Mouse (Mus musculus) heart, embryonic 14.5 days (tissue): ENCODE measurements at regions not wholly inside any gene's neighbourhood (a gene's known extent, or its start where the extent isn't known, plus 50 kb on each side); places are given as distances from the start of the nearest gene placed in this dataset.

Source experiments
- ATAC-seq: fragments of 200-750 bp; cut with Nextera tagmentation; 2 replicates; pipeline ENCODE4 v1.8.0; 2017; ENCODE audit warnings: low read depth, moderate TSS enrichment; ENCODE audit not compliant: insufficient number of reproducible peaks, insufficient read depth, low FRiP score
- H3K27ac ChIP-seq, 2 experiments: fragments of 200-500 bp in 1 of 2; fragments of 300-500 bp in 1 of 2; sonication (generic) in 1 of 2; replicated peaks in 1 of 2; 2 replicates each; pipeline ENCODE4 v1.5.1; 2012 to 2014; ENCODE audit warnings: low read depth in 2 of 2, low read length in 2 of 2, control low read depth in 1 of 2, mild to moderate bottlenecking in 1 of 2, mixed read lengths in 1 of 2; ENCODE audit not compliant: control insufficient read depth in 1 of 2, insufficient read depth in 1 of 2
- H3K27me3 ChIP-seq: fragments of 300-500 bp; sonication (generic); 2 replicates; pipeline ENCODE4 v1.6.1; 2014; ENCODE audit warnings: mild to moderate bottlenecking, low read length, control low read depth; ENCODE audit not compliant: control insufficient read depth, insufficient read depth
- H3K36me3 ChIP-seq: fragments of 300-500 bp; sonication (generic); 2 replicates; pipeline ENCODE4 v1.6.1; 2014; ENCODE audit warnings: mild to moderate bottlenecking, control low read depth, low read length, mixed read lengths; ENCODE audit not compliant: control insufficient read depth, insufficient read depth
- H3K4me1 ChIP-seq, 2 experiments: fragments of 200-500 bp in 1 of 2; fragments of 300-500 bp in 1 of 2; sonication (generic) in 1 of 2; 2 replicates each; pipeline ENCODE4 v1.6.1; 2012 to 2014; ENCODE audit warnings: low read length in 2 of 2, control low read depth in 1 of 2, mixed read lengths in 1 of 2; ENCODE audit not compliant: control insufficient read depth in 2 of 2, insufficient read depth in 2 of 2
- H3K4me2 ChIP-seq: fragments of 300-500 bp; sonication (generic); 2 replicates; pipeline ENCODE4 v1.6.1; 2014; ENCODE audit warnings: mild to moderate bottlenecking, low read length
- H3K4me3 ChIP-seq, 2 experiments: fragments of 200-500 bp in 1 of 2; fragments of 300-500 bp in 1 of 2; sonication (generic) in 1 of 2; 2 replicates each; pipeline ENCODE4 v1.5.1; 2012 to 2014; ENCODE audit warnings: low read length in 2 of 2, mild to moderate bottlenecking in 2 of 2, control low read depth in 1 of 2, low read depth in 1 of 2, moderate library complexity in 1 of 2; ENCODE audit not compliant: control insufficient read depth in 1 of 2, insufficient read depth in 1 of 2
- H3K9ac ChIP-seq: fragments of 300-500 bp; sonication (generic); 2 replicates; pipeline ENCODE4 v1.6.1; 2014; ENCODE audit warnings: mild to moderate bottlenecking, low read length
- H3K9me3 ChIP-seq: fragments of 300-500 bp; sonication (generic); 2 replicates; pipeline ENCODE4 v1.6.1; 2016; ENCODE audit warnings: low read length, control low read depth; ENCODE audit not compliant: control insufficient read depth
- WGBS: fragments of 180-500 bp; shearing (Covaris S2); extraction: QIAGEN DNeasy Blood & Tissue Kit; methylation state at CpG from one replicate; pipeline ENCODE4 v1.1.7; 2014; 5-methylcytosine and 5-hydroxymethylcytosine counted together

GRCm38 (mm10) chr2:28329130-28329529 lies 117.5 kb upstream of the Ppp1r26 start:
- H3K4me2 ChIP-seq: no peak overlapping the region
- no peak overlapping the region for H3K27ac ChIP-seq
- no peak for ATAC-seq
- H3K27me3 ChIP-seq: no peaks in the 10 kb centered on the region
- H3K4me1 ChIP-seq: no peaks in the 10 kb centered on the region
- no peaks in the 10 kb centered on the region for H3K36me3 ChIP-seq
- no peaks in the 10 kb centered on the region for H3K9me3 ChIP-seq
- H3K9ac ChIP-seq: no peak overlapping the region
- H3K4me3 ChIP-seq: no peak overlapping the region
- 88% methylated on average over 5 of the region's 5 CpGs for WGBS

- no peaks in the 10 kb centered on the region for H3K4me1 ChIP-seq
These were observed 111.3 kb upstream of the Ppp1r26 start for GRCm38 (mm10) chr2:28335141-28335789.

DNA sequence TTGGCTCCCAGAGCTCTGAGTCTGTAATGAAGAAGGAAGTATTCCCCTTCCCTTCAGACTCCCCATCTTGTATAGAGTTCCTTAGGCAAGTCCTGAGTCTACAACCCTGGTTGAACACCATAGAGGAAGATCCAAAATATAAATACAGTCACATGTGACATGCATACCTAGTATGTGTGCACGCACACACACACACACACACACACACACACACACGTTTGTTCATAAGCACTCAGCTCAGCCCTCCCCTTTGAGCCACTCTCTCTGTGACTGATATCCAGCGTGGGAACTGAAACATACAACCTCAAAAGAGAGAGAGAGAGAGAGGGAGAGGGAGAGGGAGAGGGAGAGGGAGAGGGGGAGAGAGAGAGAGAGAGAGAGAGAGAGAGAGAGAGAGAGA lies 110.8 kb upstream of the Ppp1r26 start:
- Histone ChIP-seq H3K9ac (no peak overlapping the region), H3K9me3 (no peaks in the 10 kb centered on the region), H3K4me1 (no peaks in the 10 kb centered on the region), H3K27me3 (no peaks in the 10 kb centered on the region), H3K4me2 (no peak overlapping the region), H3K27ac (no peak overlapping the region), H3K36me3 (no peaks in the 10 kb centered on the region), H3K4me3 (no peak overlapping the region)
- no peak for ATAC-seq
- 55% methylated on average over 3 of the region's 3 CpGs for WGBS

More at GRCm38 (mm10) chr2:28335141-28335789, 111.3 kb upstream of the Ppp1r26 start:
- no peak overlapping the region for H3K9ac ChIP-seq
- H3K9me3 ChIP-seq: no peaks in the 10 kb centered on the region
- no peak overlapping the region for H3K4me3 ChIP-seq
- WGBS: 53% methylated on average over 9 of the region's 9 CpGs
- no peaks in the 10 kb centered on the region for H3K27me3 ChIP-seq
- no peak for ATAC-seq
- no peak overlapping the region for H3K27ac ChIP-seq
- H3K36me3 ChIP-seq: no peaks in the 10 kb centered on the region
- H3K4me2 ChIP-seq: no peak overlapping the region

GRCm38 (mm10) chr2:28336349-28337309 lies 110.0 kb upstream of the Ppp1r26 start:
- Histone ChIP-seq H3K36me3 (no peaks in the 10 kb centered on the region), H3K9me3 (no peaks in the 10 kb centered on the region), H3K4me1 (no peaks in the 10 kb centered on the region; a peak in 1 of 4 replicates), H3K27ac (no peak overlapping the region), H3K4me3 (no peak overlapping the region), H3K4me2 (no peak overlapping the region), H3K9ac (no peak overlapping the region), H3K27me3 (no peaks in the 10 kb centered on the region)
- ATAC-seq: no peak
- WGBS: 76% methylated on average over 17 of the region's 17 CpGs

DNA sequence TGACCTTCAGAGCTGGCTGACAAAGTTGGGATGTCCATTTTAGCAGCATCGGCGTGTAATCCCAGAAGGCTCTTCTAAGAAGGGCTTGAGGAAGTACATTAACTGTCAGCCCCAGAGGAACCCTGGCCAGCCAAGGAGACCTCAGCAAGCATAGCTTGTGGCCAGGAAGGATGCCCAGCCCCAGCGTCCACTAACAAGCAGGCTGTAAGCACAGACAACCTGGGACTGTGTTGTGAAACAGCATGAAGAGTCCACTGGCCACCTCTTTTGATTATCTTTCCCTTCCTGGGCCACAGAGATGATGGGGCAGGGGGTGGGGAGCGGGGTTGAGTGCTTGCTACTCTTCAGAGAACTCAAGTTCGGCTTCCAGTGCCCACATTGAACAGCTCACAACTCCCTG lies 109.0 kb upstream of the Ppp1r26 start:
- Histone ChIP-seq H3K27ac (no peak overlapping the region), H3K9me3 (no peaks in the 10 kb centered on the region), H3K4me3 (no peak overlapping the region), H3K4me2 (no peak overlapping the region), H3K36me3 (no peaks in the 10 kb centered on the region), H3K4me1 (no peaks in the 10 kb centered on the region; a peak in 1 of 4 replicates), H3K27me3 (no peaks in the 10 kb centered on the region), H3K9ac (no peak overlapping the region)
- no peak for ATAC-seq
- WGBS: 74% methylated on average over 5 of the region's 5 CpGs

- WGBS: 79% methylated on average over 2 of the region's 2 CpGs
- ATAC-seq: no peak
These were observed 105.3 kb upstream of the Ppp1r26 start for GRCm38 (mm10) chr2:28341304-28341703.

DNA sequence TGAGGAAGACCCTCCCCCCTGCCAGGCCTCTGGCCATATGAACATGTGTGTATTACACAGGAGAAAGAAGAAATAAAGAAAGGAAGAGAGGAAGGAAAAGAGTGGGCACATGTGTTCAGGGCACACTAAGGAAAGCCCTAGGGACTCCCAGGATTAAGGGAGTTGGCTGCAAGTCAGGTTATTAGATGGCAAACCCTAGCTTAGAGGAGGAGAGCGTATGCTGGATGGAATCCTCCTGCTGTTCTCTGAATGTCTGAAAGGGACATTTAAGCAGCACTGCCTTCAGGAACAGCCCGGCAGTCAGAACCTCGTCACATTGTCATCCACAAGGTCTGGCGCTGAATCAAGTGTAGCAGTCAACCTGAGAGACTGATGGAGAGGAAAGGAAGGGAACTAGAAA lies 98.1 kb upstream of the Ppp1r26 start:
- H3K4me3 ChIP-seq: no peak overlapping the region
- WGBS: 61% methylated on average over 4 of the region's 4 CpGs
- ATAC-seq: no peak
- H3K36me3 ChIP-seq: no peaks in the 10 kb centered on the region
- no peaks in the 10 kb centered on the region for H3K27me3 ChIP-seq
- H3K4me2 ChIP-seq: no peak overlapping the region
- no peak overlapping the region for H3K9ac ChIP-seq
- no peak overlapping the region for H3K27ac ChIP-seq
- H3K9me3 ChIP-seq: no peaks in the 10 kb centered on the region
- peaks cover 2% of the 10 kb centered on the region in 2 experiments; a peak in 1 of 4 replicates for H3K4me1 ChIP-seq

More at GRCm38 (mm10) chr2:28341304-28341703, 105.3 kb upstream of the Ppp1r26 start:
- Histone ChIP-seq H3K9ac (no peak overlapping the region), H3K4me1 (peaks cover 2% of the 10 kb centered on the region in 2 experiments; a peak in 2 of 4 replicates), H3K27ac (no peak overlapping the region), H3K4me3 (no peak overlapping the region), H3K27me3 (no peaks in the 10 kb centered on the region), H3K36me3 (no peaks in the 10 kb centered on the region), H3K4me2 (no peak overlapping the region), H3K9me3 (no peaks in the 10 kb centered on the region)
